Comparison of ENCODE assay signal across 14 mouse cellular contexts in the genomic region with DNA sequence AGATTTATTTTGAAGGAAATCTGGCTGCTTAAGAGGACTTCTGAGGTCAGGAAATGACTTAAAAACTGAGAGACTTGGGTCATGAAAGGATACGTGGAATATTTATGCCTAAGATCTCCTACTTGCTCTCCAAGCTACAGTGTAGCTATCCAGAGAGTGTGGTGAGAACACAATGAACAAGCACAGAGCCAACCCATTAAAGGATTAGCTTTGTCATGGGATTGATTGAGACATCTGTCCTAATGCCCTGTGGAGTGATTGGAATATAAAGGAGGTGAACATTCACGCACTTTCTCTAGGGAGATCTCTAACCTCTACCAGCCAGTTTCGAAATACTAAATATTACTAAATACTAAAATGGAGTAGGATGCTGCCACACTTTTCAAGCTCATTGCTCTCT.
"Had no signal": no experiment of that assay in that cellular context is flagged by ENCODE, and none has a peak within 500 bp of the region (broad histone marks: within the 10 kb centered on the region; RNA-seq: fewer than 3 reads in every experiment).

No protein-coding gene starts in this region.

- H3K4me3 ChIP-seq: kidney, embryonic 15.5 days; left cerebral cortex, adult 2 months; limb, embryonic 15.5 days; liver, embryonic 12.5 days; myocyte had no signal

- H3K36me3 ChIP-seq: kidney, embryonic 15.5 days; limb, embryonic 15.5 days; liver, embryonic 12.5 days had no signal

- H3K4me2 ChIP-seq: kidney, embryonic 15.5 days; limb, embryonic 15.5 days; liver, embryonic 12.5 days; lung, embryonic 14.5 days had no signal

- DNase-seq: kidney, adult 2 months; kidney, postnatal 14 days; lung, embryonic 14.5 days; lung, postnatal 10 days; lung, postnatal 4 days; spleen, adult 18-20 months; thymus, adult 18-20 months; thymus, postnatal 14 days had no signal

- H3K9me3 ChIP-seq: kidney, embryonic 15.5 days; limb, embryonic 15.5 days; liver, embryonic 12.5 days had no signal

- ATAC-seq: intestine, embryonic 16.5 days had no signal

- H3K27ac ChIP-seq: kidney, embryonic 15.5 days; left cerebral cortex, adult 2 months; limb, embryonic 15.5 days; liver, embryonic 12.5 days had no signal

- H3K9ac ChIP-seq: kidney, embryonic 15.5 days; limb, embryonic 15.5 days; liver, embryonic 12.5 days; lung, embryonic 14.5 days had no signal

- H3K27me3 ChIP-seq: kidney, embryonic 15.5 days; limb, embryonic 15.5 days; liver, embryonic 12.5 days had no signal

- H3K4me1 ChIP-seq: limb, embryonic 15.5 days had no signal
